In the genomic region with DNA sequence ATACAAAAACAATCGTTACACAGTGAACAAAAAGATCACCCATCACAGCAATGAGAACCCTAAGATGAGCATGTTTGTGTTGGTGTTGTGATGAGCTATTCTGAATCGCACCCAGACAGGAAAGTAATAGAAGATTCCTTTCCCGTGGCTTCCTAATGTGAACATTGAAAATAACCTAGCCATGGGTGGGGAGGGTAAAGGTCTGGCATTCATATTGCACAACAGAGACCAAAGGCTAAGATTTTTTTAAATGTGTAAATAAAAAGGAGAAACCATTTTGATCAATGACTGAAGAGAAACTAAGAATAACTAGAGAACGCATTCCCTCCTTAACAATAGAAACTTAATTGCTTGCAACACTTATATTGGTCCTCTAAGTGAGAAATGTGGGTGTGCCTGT, we compare ENCODE assay signal across 24 mouse cellular contexts. TPM values are rescaled to one million over a fixed set of nuclear protein-coding genes. Genes with fewer than 3 reads are reported as not detected.
DNase-seq lines count a peak whose midpoint lies in the region; ATAC-seq and TF ChIP-seq lines count a peak whose summit lies in the region.
"Had no signal": no experiment of that assay in that cellular context is flagged by ENCODE, and none has a peak within 500 bp of the region (broad histone marks: within the 10 kb centered on the region; RNA-seq: fewer than 3 reads in every experiment).

No protein-coding gene starts in this region.

- peak; percentile 1 for DNase-seq in heart, adult 11 months
- no peak for DNase-seq in heart, postnatal 10 days
- DNase-seq in liver, embryonic 11.5 days (ENCODE audit: low spot score): no peak
- DNase-seq in lung, postnatal 0 days (ENCODE audit: low spot score): no peak
- DNase-seq: adrenal gland, adult 8-10 months; adrenal gland, postnatal 14 days; adrenal gland, postnatal 36 days; B cell, adult 2 months; cerebellum, adult 11-12 months; cerebellum, adult 2 months; cerebellum, adult 9-10 months; cerebellum, postnatal 10 days; cerebellum, postnatal 25 days had no signal

- TF ChIP-seq CTCF in intestine, postnatal 0 days (IDR thresholded peaks at IDR 0.05; ENCODE audit: low read depth): no peak
- TF ChIP-seq CTCF in lung, postnatal 0 days (IDR thresholded peaks at IDR 0.05): no peak

- ATAC-seq in liver, embryonic 16.5 days (ENCODE audit: low read depth): peak; percentile 63
- ATAC-seq in liver, embryonic 11.5 days (replicated peaks; ENCODE audit: low FRiP score): no peak
- peak; percentile 45; the same call in 1 of the 2 replicates for ATAC-seq in intestine, embryonic 15.5 days
- peak; percentile 45; the same call in 1 of the 2 replicates for ATAC-seq in intestine, postnatal 0 days
- no peak for ATAC-seq in lung, postnatal 0 days
- ATAC-seq: activated CD4-positive, CD25-positive, alpha-beta regulatory T cell, adult 4 months; CD4-positive, CD25-positive, alpha-beta regulatory T cell, adult 4 months; forebrain, embryonic 13.5 days; Patski had no signal

- H3K4me1 ChIP-seq in liver, embryonic 16.5 days (ENCODE audit: control insufficient read depth, low read depth, low read length): no peaks in the 10 kb centered on the region
- no peaks in the 10 kb centered on the region for H3K4me1 ChIP-seq in liver, embryonic 11.5 days (replicated peaks; ENCODE audit: control insufficient read depth, insufficient read depth, low read length)
- no peaks in the 10 kb centered on the region for H3K4me1 ChIP-seq in intestine, embryonic 15.5 days (replicated peaks)
- H3K4me1 ChIP-seq in intestine, postnatal 0 days (replicated peaks; ENCODE audit: control insufficient read depth, insufficient read depth, low read length): no peaks in the 10 kb centered on the region
- no peaks in the 10 kb centered on the region for H3K4me1 ChIP-seq in lung, postnatal 0 days (ENCODE audit: insufficient read depth, low read depth, low read length)
- H3K4me1 ChIP-seq: embryonic facial prominence, embryonic 12.5 days had no signal

- TF ChIP-seq EP300 in lung, postnatal 0 days (IDR thresholded peaks at IDR 0.05): no peak

- no peak overlapping the region for H3K4me3 ChIP-seq in liver, embryonic 16.5 days (ENCODE audit: low read depth, low read length)
- H3K4me3 ChIP-seq in liver, embryonic 11.5 days (ENCODE audit: low read depth, low read length): no peak overlapping the region
- H3K4me3 ChIP-seq in intestine, embryonic 15.5 days (replicated peaks): no peak overlapping the region
- H3K4me3 ChIP-seq in intestine, postnatal 0 days (ENCODE audit: low read depth, low read length): no peak overlapping the region
- H3K4me3 ChIP-seq in lung, postnatal 0 days (ENCODE audit: low read depth, low read length): no peak overlapping the region
- H3K4me3 ChIP-seq: embryonic facial prominence, embryonic 10.5 days; embryonic facial prominence, embryonic 12.5 days; forebrain, embryonic 13.5 days had no signal

- no peak overlapping the region for H3K27ac ChIP-seq in liver, embryonic 16.5 days (ENCODE audit: low read length)
- no peak overlapping the region for H3K27ac ChIP-seq in liver, embryonic 11.5 days (ENCODE audit: low read depth, low read length)
- H3K27ac ChIP-seq in intestine, embryonic 15.5 days: no peak overlapping the region
- H3K27ac ChIP-seq in intestine, postnatal 0 days (ENCODE audit: low read depth, low read length): no peak overlapping the region
- no peak overlapping the region for H3K27ac ChIP-seq in lung, postnatal 0 days (ENCODE audit: low read length)
- H3K27ac ChIP-seq: embryonic facial prominence, embryonic 10.5 days; embryonic facial prominence, embryonic 12.5 days; forebrain, embryonic 13.5 days had no signal

- WGBS in liver, embryonic 16.5 days (ENCODE audit: insufficient replicate concordance): 60% methylated on average over 4 of the region's 4 CpGs
- WGBS in liver, embryonic 11.5 days: 77% methylated on average over 4 of the region's 4 CpGs
- 77% methylated on average over 4 of the region's 4 CpGs for WGBS in intestine, embryonic 15.5 days
- 44% methylated on average over 4 of the region's 4 CpGs for WGBS in intestine, postnatal 0 days
- WGBS in lung, postnatal 0 days: 84% methylated on average over 4 of the region's 4 CpGs

- intact Hi-C loops in heart, postnatal 10 days (cut with DNase I): no loop called here

- no peaks in the 10 kb centered on the region for H3K9me3 ChIP-seq in liver, embryonic 16.5 days (replicated peaks; ENCODE audit: control insufficient read depth, low read length)
- H3K9me3 ChIP-seq in liver, embryonic 11.5 days (ENCODE audit: control insufficient read depth, low read length): 0 out of 2 replicates have a peak, but pooled peaks cover 2% of the 10 kb centered on the region
- no peaks in the 10 kb centered on the region for H3K9me3 ChIP-seq in intestine, embryonic 15.5 days
- H3K9me3 ChIP-seq in intestine, postnatal 0 days (ENCODE audit: control insufficient read depth): no peaks in the 10 kb centered on the region
- no peaks in the 10 kb centered on the region for H3K9me3 ChIP-seq in lung, postnatal 0 days (ENCODE audit: low read length)
- H3K9me3 ChIP-seq: embryonic facial prominence, embryonic 10.5 days; embryonic facial prominence, embryonic 12.5 days; forebrain, embryonic 13.5 days; G1E had no signal

- no peaks in the 10 kb centered on the region for H3K27me3 ChIP-seq in liver, embryonic 16.5 days (ENCODE audit: control insufficient read depth, insufficient read depth, low read depth, low read length)
- H3K27me3 ChIP-seq in liver, embryonic 11.5 days (replicated peaks; ENCODE audit: control insufficient read depth, insufficient read depth, low read length): no peaks in the 10 kb centered on the region
- no peaks in the 10 kb centered on the region for H3K27me3 ChIP-seq in intestine, embryonic 15.5 days (replicated peaks)
- no peaks in the 10 kb centered on the region for H3K27me3 ChIP-seq in intestine, postnatal 0 days (replicated peaks; ENCODE audit: control insufficient read depth, insufficient read depth, low read length)
- H3K27me3 ChIP-seq in lung, postnatal 0 days (replicated peaks; ENCODE audit: insufficient read depth, low read length): no peaks in the 10 kb centered on the region
- H3K27me3 ChIP-seq: CH12.LX; embryonic facial prominence, embryonic 12.5 days; Patski had no signal

- H3K9ac ChIP-seq in liver, embryonic 16.5 days (ENCODE audit: low read depth, low read length): no peak overlapping the region
- no peak overlapping the region for H3K9ac ChIP-seq in liver, embryonic 11.5 days (ENCODE audit: low read depth, low read length)
- H3K9ac ChIP-seq in intestine, embryonic 15.5 days: no peak overlapping the region
- no peak overlapping the region for H3K9ac ChIP-seq in intestine, postnatal 0 days (ENCODE audit: low read depth, low read length)
- no peak overlapping the region for H3K9ac ChIP-seq in lung, postnatal 0 days (replicated peaks; ENCODE audit: low read depth)
- H3K9ac ChIP-seq: embryonic facial prominence, embryonic 12.5 days; forebrain, embryonic 13.5 days had no signal

- no peak overlapping the region for H3K4me2 ChIP-seq in liver, embryonic 16.5 days (ENCODE audit: low read depth, low read length)
- H3K4me2 ChIP-seq in liver, embryonic 11.5 days: no peak overlapping the region
- H3K4me2 ChIP-seq in intestine, embryonic 15.5 days (replicated peaks): no peak overlapping the region
- 0 out of 2 replicates have a peak overlapping the region, but pooled peaks have one; percentile 3 for H3K4me2 ChIP-seq in intestine, postnatal 0 days (replicated peaks; ENCODE audit: low read depth)
- H3K4me2 ChIP-seq in lung, postnatal 0 days (replicated peaks; ENCODE audit: low read depth, low read length): no peak overlapping the region
- H3K4me2 ChIP-seq: embryonic facial prominence, embryonic 12.5 days; forebrain, embryonic 13.5 days had no signal

- no peaks in the 10 kb centered on the region for H3K36me3 ChIP-seq in liver, embryonic 16.5 days (ENCODE audit: control insufficient read depth, insufficient read depth)
- H3K36me3 ChIP-seq in liver, embryonic 11.5 days (ENCODE audit: control insufficient read depth, insufficient read depth, low read length): no peaks in the 10 kb centered on the region
- H3K36me3 ChIP-seq in intestine, embryonic 15.5 days: no peaks in the 10 kb centered on the region
- no peaks in the 10 kb centered on the region for H3K36me3 ChIP-seq in intestine, postnatal 0 days (ENCODE audit: control insufficient read depth, insufficient read depth)
- H3K36me3 ChIP-seq in lung, postnatal 0 days (ENCODE audit: insufficient read depth, low read length): no peaks in the 10 kb centered on the region
- H3K36me3 ChIP-seq: embryonic facial prominence, embryonic 10.5 days; embryonic facial prominence, embryonic 12.5 days; G1E had no signal

RNA-seq across cellular contexts. Expression of a gene that starts 11.8 kb away (rescaled TPM):
- total RNA-seq in heart, postnatal 10 days (2021): 10 to 100 TPM; 18.2 to 24.3 TPM
- 13.7 and 18.3 TPM in 2 replicates for polyA plus RNA-seq in liver, embryonic 16.5 days (2015; fragmentation: Nextera tagmentation; extraction: Ambion mirVana)
- polyA plus RNA-seq in liver, embryonic 11.5 days (2014; fragmentation: Nextera tagmentation; extraction: Ambion mirVana): 11.7 and 13.1 TPM in 2 replicates
- polyA plus RNA-seq in intestine, embryonic 15.5 days (2015; fragmentation: Nextera tagmentation; extraction: Ambion mirVana): 16.5 and 18.9 TPM in 2 replicates
- 71.3 and 80.4 TPM in 2 replicates for polyA plus RNA-seq in intestine, postnatal 0 days (2015; fragmentation: Nextera tagmentation; extraction: Ambion mirVana)
- polyA plus RNA-seq in lung, postnatal 0 days (2015; fragmentation: Nextera tagmentation; extraction: Ambion mirVana): 30.7 and 44.3 TPM in 2 replicates
- total RNA-seq: CH12.LX had no signal
- polyA plus RNA-seq: G1E had no signal

Comparison
In these comparisons a context has a peak if more than half of its experiments do, and no peak if none do; other contexts are left out.
1. ATAC-seq: peak in liver, embryonic 16.5 days (single experiment), intestine, embryonic 15.5 days (single experiment) and intestine, postnatal 0 days (single experiment); none in liver, embryonic 11.5 days (single experiment) and lung, postnatal 0 days (single experiment).